Mouse (Mus musculus) adrenal gland, postnatal 36 days (tissue): Measurements from ENCODE around the gene Tceal5. TPM values are rescaled to one million over a fixed set of nuclear protein-coding genes. Genes with fewer than 3 reads are reported as not detected.
"Not testable (repeated sequence)": the region's sequence is repeated elsewhere in the genome, so short reads cannot be mapped to it uniquely, and the experiment has no call there.

ENCODE experiments used
- DNase-seq, 2 experiments: peaks; one replicate each; pipeline ENCODE4 v3.0.0; 2021; ENCODE audit warnings: mixed read lengths in 1 of 2
- long read RNA-seq, 2 experiments: library from polyadenylated mRNA; stranded (forward); transcript quantifications; one replicate each; pipeline ENCODE4 v2.0.0; 2021; ENCODE audit warnings: borderline sequencing depth in 2 of 2
- total RNA-seq, 2 experiments: library from RNA; stranded (reverse); gene quantifications; 2 replicates each; pipeline ENCODE4 v1.2.3; 2021

Gene Tceal5
- total RNA-seq = 1 to 10 TPM in 1 of 2 experiments, not detected in 1; 1.8 TPM
- long read RNA-seq, experiment 1 = 0 reads
- long read RNA-seq, experiment 2 = 0 reads

- DNase-seq = peak in 1 of 2 experiments; percentile 15
Measured at GRCm38 (mm10) chrX:136203664-136204066, at the start of gene Tceal5. Gene Tceal5 (minus strand): TSS chrX:136203876.

GRCm38 (mm10) chrX:136252023-136252729 is 48.5 kb upstream of the Tceal5 start:
- DNase-seq = peak in 1 of 2 experiments; percentile 28

DNA sequence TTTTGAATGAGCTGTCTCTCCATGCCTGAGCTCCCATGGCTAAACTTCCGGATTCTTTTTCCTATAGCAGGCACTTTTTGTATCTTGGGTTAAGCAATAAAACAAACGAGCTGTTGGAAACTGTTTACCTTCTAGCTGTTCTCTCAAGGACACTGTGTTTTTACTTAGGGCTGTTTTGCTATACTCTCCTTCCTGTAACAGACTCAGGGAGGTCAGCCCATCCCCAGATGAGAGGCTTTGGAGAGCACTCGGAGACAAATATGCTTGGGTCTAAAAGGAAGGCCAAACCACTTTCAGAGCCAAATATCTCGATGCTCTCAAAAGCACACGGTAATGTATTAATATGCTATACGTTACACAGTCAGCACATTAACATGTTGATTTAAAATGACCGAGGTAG is 46.0 kb upstream of the Tceal5 start:
- no peak for DNase-seq

DNA sequence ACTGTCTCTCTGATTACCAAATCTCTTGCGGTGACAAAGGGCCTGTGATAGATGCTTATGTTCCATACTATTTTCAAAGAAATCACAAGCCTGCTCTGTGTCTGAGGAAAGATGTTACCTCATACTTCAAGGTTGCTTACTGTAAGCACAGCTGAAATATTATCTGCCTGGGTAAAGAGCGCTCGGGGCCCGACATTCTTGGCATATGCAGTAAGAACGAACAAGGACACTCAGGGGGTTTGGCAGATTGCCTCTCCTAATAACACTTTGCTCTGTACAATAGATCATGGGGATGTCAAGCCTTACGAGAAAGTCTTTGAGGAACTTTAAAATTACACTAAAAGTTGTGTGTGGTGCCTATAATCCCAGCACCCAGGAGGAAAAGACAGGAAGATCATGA is 45.1 kb upstream of the Tceal5 start:
- DNase-seq = peak; percentile 60 to 71

DNA sequence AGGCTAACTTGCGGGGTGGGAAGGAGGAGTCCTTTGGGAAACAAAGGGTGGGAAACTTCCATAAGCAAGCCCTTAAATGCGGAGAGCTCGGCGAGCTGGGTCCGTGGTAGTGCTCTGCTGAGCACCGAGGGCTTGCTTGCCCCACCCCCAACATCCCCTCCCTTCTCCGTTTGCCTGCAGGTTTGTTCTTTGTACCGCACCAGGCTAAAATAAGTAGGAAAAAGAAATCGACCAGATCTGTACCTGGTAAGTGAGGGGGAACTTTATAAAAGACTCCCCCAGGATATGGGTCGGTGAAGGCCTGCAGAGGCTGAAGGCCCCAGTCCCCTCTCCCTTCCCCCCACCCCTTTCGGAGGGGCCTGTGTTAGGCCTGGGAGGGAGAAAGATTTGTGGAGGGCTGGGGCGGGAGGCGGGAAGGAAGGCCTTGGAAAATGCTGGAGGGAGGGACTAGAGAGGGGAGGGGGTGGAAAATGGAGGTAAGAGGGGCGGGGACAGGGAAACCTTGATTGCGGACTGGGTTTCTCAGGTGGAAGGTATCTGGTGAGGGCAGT is 41.9 kb upstream of the Tceal5 start:
- peak; percentile 22 to 50 for DNase-seq

- DNase-seq = peak; percentile 82
Measured at GRCm38 (mm10) chrX:136244574-136245229, 41.0 kb upstream of the Tceal5 start, which contains the start of gene Tceal9. Gene Tceal9 (plus strand): TSS chrX:136245079.

DNA sequence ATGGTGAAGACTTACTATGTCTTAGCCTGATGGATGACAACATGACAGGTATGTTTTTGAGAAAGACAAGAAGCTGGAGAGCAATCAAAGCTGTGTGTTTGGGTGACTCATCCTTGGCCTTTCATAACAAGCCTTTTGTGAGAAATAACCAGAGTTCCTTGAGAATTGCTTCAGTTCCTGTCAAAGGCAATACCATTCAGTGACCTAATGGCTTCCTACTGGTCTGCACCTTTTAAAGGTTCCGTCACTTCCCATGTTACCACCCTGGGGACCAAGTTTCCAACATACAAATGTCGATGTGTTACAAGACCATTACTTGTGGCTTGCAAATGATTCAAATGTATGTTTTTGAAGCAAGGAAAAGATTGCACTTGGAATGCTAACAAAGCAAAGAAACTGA is 39.5 kb upstream of the Tceal5 start:
- no peak for DNase-seq

GRCm38 (mm10) chrX:136238118-136238517 is 34.4 kb upstream of the Tceal5 start:
- DNase-seq = peak; percentile 15 to 47

DNA sequence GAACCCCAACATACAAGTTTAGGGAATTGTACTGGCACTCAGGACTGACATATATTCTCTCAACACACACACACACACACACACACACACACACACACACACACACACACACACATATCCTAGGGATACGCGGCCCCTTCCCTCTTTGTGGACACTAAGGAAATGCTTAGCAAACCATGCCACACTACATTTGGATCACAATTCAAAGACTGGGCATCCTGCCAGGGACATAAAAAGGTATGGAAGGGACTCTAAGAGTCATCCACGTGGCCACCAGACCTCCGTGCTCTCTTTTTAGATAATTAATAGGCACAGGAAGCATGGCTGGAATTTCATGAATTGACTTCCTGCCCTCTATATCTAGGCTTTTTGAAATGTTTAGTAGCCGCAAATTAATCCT is 24.1 kb upstream of the Tceal5 start:
- DNase-seq = peak in 1 of 2 experiments; percentile 20

GRCm38 (mm10) chrX:136223714-136224113 is 20.0 kb upstream of the Tceal5 start:
- no peak for DNase-seq

DNA sequence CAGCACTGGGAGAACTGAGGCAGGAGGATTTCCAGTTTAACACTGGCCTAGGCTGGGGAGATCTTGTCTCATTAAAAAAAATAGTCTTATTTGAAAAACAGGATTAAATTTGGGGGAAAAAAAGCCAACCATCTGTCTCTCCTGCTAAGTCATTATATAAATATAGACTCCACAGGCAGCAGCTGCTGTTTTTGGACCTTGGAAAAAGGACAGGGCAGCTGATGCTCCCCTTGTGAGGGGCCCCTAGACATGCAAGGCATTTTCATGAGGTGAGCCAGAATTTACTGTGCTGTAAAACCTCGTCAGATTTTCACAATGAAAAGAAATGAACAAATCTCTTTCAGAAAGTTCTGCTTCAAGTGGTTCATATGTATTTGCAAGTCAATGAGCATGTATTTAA is 12.6 kb upstream of the Tceal5 start:
- no peak for DNase-seq

DNA sequence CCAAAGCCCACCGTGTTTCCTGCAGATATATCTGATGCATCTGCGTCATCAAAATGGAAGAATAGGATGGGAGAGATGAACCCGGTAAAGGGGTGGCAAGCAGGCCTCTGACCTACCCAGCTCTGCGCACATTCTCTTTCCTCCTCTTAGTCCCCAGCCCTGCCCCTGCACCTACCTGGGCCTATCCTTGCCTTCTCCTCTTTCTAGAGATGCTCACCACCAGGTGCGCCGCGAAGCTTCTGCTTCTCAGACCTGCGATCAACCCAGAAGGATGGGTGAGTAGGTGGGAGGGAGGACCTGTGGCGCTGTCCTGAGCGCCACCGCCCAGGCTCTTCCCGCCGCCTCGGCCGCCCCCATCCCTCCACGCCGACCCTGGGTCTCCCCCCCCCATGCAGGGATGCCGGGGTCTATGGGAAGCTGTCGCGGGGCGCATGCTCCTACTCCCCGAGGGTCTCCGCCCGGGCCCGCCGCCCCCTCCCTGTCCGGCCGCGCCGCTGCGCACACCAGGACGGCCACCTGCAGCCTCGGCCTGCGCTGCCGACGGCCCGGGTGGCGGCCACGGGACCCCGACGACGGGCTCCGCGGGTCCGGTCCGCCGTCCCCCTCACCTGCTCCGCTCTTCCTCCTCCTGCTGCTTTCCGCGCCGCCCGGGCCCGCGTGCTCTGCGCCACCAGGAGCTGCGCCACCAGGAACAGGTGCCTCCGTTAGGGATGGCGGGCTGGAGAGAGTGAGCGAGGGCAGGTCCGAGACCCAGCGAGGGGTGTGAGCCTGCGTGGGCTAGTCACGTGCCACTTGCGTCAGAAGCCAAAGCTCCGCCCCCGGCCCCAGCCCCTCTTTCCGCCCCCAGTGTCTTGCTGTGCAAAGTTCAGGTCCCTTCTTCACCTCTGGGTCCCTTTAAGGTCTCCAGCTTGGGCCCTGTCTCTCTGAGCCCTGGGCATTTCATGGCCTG is 11.3 kb upstream of the Tceal5 start, which contains the start of the genes Tceal7 and Bex1:
TSS of gene Tceal7 (plus strand) at position 51 of the 949 bp plus-strand sequence.
TSS of gene Bex1 (minus strand) at position 785 of the 949 bp plus-strand sequence.
- not testable (repeated sequence) for DNase-seq

DNA sequence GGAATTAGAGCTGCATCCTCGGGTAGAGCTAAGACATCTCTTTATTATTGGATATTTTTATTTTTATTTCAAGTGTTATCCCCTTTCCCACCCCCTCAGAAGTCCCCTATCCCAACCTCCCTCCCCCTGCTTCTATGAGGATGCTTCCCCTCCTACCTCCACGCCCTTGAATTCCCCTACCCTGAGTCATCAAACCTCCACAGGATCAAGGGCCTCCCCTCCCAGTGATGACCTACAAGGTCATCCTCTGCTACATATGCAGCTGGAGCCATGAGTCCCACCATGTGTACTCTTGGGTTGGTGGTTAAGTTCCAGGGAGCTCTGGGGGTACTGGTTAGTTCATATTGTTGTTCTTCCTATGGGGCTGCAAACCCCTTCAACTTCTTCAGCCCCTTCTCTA is 9.7 kb upstream of the Tceal5 start:
- no peak for DNase-seq

DNA sequence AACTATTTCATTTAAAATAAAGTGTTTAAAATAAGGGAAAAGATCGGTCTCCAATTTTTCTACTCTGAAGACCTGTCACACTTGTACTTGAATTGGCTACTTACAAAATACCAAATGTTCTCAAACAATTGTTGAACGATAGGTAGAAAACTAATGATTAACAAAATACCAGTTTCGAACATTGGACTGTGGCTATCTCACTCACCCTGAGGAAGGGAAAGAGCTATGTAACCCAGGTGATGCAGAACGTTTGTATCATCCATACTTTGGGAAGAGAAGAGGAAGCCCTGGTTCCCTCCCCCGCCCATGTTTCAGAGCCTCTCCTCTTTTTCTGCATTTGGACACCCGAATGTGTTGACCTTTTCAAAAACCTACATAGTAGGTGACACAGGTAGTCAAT is 730 bp upstream of the Tceal5 start:
- DNase-seq = no peak

DNA sequence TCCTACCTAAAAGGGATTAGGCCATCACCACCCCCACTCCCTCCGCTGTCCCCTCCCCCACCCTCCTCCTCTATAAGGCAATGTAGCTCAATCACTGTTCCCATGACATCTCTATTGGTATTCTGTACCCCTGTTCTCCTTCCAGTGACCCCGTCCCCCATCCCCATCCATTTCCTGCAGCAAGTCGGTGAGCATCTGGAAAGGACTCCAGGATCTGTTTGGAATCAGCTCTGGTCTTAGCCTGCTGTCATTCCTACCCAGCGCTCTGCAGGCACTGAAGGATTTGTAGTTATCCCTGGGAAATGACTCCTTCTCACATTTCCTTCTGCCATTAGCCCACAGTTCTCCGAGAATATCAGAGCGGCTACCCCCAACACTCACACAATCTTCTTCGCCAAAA is 419 bp downstream of the Tceal5 start:
- no peak for DNase-seq

- peak; percentile 35 to 47 for DNase-seq
Measured at GRCm38 (mm10) chrX:136196873-136197272, 6.8 kb downstream of the Tceal5 start.

- no peak for DNase-seq
Measured at GRCm38 (mm10) chrX:136195193-136195944, 8.3 kb downstream of the Tceal5 start.

- no peak for DNase-seq
Measured at GRCm38 (mm10) chrX:136183107-136183506, 20.6 kb downstream of the Tceal5 start.

GRCm38 (mm10) chrX:136180897-136181553 is 22.7 kb downstream of the Tceal5 start:
- DNase-seq = no peak

- no peak for DNase-seq
Measured at GRCm38 (mm10) chrX:136172786-136173185, 30.9 kb downstream of the Tceal5 start.
